Mouse (Mus musculus) layer of hippocampus, adult 8-10 months (tissue): ENCODE measurements around the gene Cyth1. TPM values are rescaled to one million over a fixed set of nuclear protein-coding genes. Genes with fewer than 3 reads are reported as not detected.

Experiments used
- DNase-seq, 2 experiments: peaks; one replicate each; pipeline ENCODE4 v3.0.0; 2022; ENCODE audit warnings: low spot score in 2 of 2
- total RNA-seq, 4 experiments: library from RNA; stranded (reverse); gene quantifications; 2 replicates each; pipeline ENCODE4 v1.2.4; 2022

Gene Cyth1
- total RNA-seq, 4 experiments from 2014 or later = 84.7 to 96.8 (median 89.4) TPM

DNA sequence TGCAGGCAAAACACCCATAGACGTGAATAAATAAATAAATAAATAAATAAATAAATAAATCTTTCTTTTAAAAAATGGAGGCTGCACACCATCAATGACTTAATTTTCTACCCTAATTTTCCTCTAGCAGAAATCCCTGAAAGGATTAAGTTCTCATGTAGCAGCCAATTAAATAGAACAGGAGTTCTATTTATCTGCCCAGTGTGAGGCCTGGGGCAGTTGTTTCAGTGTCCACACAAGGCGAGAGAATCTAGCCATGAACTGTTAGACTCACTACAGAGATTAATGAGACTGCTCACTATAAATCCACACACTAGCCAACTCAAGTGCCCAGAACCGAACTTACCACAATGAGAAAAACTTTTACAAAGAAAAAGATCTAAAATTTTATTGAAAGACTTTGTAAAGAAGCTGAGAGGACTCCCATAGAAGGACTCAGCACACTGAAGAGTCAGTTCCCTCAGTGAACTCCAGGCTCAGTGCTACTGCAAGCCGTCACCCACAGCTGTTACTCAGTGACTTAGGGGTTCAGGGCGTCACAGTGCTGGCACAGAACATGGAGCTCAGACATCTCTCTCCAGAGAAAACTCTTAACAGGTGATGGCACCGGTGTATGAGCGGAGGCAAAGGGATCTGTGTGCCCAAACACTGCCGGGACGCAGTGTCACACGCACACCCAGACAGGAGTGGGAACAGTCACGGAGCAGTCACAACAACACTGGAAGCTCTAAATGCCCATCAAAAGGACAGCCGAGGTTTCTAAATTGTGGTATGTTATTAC, 23.1 kb downstream of the Cyth1 start:
- no peak for DNase-seq

DNA sequence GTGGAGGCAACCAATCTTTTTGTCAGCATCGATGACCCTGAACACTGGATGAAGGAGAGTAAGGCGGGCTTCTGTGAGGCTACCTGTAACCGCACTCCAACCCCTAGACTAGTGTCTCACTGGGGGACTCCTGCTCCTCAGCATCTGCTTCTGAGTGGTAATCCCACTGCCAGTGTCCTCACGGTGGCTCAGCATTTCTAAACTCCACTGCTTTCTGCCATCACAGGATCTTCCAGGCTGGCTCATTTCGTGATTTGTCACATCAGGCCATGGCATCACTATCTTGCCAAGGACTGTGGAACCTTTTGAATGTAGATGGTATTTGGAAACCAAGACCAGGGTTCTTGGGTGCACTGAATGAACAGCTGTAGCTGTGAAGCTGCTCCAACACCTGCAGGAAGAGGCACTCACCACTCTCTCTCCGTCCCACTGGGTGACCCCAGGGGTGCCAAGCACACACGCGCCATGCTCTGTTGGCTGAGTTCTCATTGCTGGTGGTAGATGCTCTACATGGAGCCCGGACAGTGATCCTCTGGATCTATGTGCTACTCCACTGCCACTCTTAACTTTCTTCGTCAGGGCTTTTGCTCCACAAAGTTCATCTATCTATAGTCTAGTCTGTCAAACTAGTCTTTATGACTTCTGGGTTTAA, 24.9 kb downstream of the Cyth1 start:
- no peak for DNase-seq

DNA sequence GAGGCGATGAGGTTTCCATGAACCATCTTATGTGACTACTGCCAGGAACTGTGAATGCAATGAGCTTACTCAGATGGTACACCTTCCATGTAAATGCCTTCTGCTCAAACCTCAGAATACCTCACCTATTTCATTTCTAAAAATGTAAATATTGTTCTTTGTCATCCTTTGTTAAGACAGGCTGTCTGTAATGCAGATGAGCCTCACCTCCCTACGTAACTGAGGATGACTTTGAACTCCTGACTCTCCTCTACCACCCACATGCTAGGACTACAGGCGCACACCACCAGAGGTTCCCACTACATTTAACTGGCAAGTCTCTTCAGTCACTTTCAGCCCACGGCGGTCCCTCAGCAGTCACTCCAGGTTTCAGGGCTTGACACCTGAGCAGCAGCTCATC, 25.5 kb downstream of the Cyth1 start:
- DNase-seq = no peak

DNA sequence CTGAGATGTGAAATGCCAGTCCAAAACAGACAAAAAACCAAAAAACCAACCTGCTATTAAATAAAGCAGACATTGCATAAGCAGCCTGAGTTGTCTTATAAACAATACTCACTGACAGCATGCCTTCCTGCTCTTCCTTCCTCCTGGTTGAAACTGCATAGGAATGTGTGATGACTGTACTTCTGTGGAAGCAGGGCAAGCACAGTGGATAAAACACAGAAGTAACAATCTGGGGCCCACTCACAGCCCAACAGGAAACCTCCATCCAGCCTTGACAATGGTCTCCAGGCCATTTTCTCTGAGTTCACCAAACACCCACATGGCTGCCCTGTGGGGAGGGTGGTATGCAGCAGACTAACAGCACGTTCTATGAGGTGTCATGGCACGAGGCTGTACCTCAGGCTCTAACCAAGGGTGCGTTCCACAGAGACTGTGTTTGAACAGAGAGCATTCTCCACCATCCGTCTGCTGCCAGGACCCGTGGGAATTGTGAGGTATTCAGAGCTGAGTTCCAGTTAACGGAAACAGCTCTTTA, 26.0 kb downstream of the Cyth1 start:
- DNase-seq = no peak

DNA sequence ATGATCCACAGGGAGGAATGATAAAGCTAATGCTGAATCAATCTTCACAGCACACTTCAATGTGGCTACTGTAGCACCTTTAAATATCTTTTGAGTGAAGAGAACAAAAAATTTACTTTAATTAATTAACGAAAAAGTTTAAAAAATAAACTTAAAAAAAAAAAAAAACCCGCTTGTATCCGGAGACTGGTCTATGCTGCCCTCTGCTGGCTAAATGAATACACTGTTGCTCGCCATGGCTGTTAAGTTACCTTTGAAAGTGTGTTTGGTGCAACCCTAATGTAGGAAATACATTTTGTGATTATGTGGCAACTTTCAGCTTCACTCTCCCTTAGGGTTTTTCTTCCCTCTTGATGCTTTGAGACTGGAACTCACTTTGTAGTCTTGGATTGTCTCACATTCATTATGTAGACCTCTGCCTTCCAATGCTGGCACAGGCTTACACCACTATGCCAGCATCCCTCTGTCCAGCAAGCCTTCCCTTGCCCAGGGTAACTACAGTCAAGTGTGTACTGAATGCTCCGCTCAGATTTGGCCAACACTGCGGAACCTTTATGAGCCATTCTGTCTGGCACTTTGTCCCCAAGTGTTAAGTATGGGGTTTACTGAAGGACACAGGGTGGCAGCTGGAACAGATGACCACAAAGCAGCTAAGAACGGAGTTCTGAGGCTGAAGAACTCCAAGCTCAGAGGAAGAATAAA, 27.7 kb downstream of the Cyth1 start:
- peak in 1 of 2 experiments; percentile 62 for DNase-seq

DNA sequence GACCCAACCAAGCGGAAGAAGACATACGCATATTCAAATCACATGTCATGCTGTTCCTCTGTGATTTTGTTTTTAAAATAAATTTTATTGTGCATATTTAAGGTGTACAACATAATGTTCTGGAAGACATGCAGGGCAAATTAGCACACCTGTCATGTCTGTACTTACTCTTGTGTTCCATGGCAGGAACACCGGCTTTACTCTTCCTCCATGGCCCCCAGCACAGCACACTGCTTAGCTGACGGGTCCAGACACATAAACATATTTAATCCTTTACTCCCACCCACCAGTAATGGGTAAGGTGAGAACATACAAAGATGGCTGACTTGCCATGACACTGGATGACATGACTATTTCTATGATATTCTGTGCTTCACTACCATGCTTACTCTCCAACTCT, 29.3 kb downstream of the Cyth1 start:
- no peak for DNase-seq

DNA sequence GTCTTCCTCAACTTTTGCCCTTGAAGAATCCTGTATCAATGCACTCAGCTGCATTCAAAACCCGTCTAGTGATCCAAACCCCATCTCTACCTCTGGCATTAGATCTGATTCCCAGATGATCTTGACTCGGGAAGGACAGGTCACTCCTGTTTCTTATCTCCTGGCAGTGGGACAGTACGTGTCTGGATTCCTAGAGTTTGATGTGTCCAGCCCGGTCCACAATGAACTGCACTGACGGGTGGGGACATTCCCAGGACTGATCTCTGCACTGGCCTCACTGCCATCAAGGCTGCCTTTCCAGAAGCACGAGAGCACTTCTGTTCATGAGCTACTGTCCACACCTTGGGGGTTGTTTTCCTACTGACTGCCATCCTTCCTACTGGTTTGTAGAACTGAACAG, 31.9 kb downstream of the Cyth1 start:
- no peak for DNase-seq

DNA sequence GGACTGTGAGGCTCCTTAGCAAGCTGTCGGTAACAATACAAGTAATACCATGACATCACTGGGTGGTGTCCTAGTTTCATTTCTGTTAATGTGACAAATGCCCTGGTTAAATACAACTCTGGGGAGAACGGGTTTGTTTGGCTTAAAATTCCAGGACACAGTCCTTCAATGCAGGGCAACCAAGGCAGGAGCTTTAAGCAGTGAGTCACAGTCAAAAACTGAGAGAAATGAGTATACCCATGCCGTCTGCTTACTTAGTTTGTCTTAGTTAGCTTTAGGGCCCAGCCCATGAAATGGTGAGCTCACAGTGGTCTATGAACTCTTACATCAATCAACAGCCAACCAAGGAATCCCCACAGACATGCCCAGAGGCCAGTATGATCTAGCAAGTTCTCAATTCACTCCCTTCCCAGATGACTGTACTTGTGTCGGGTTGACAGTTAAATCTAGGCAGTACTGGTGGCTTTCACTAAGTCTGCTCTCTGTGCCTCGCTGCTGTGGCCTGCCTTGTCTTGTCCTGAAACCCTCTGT, 32.4 kb downstream of the Cyth1 start:
- DNase-seq = no peak

DNA sequence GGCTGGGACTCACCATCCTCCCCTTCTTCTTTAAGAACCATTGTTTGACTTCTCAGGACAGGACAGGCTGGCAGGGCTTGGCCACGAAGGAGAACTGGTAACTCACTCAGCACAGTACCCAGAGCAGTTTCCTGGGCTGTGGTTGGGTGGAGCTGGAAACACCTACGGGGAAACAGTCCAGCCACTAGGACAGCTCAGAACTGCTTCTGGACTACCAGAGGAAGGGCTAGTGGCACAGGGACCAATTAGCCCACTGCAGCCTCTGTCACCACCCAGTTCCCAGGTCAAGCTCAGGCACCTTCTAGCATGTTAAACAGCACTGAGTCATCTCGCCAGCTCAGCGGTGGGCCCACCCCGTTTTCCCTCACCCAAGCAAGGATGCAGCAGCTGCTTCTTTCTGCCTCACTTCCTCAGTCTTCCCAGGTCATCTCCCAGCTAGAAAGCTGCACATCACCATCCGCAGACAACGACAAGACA, 35.7 kb downstream of the Cyth1 start:
- no peak for DNase-seq

DNA sequence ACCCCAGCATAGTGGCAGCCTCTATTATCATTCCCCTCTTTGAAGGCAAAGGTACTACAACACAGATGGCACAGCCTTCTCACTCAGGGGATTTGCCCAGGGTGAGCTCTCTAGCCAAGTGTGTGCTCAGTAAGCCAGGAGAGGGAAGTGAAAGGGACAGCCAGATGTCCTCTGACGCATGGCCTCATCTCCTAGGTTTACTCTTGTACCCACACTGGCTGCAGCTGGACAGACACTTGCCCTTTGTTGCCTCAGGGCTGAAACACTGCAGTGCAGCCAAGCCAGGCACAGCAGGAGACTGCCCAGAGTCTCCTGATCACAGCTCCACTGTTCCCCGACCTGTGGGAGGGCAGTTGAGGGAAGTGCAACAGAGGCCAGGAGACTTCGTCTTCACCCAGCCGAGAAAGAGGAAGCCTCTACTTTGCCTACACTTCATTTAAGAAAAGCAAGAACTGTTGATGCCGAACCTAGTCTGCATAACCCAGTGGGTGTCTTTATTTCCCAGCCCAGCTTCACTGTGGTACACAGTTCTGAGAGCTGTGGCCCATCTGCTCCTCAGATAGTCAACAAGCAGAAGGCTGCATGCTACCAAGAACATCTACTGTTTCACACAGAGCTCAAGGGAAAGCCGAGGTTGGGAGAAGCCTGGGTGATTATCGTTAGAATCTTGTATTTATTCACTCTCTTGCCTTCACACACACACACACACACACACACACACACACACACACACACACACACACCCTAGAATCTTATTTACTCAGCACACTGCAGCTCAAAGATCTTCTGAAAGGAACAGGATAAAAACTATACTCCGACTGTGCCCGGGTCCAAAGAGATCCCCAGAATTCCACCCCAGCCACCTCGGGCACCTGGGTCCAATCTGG, 36.4 kb downstream of the Cyth1 start:
- peak; percentile 76 to 78 for DNase-seq

DNA sequence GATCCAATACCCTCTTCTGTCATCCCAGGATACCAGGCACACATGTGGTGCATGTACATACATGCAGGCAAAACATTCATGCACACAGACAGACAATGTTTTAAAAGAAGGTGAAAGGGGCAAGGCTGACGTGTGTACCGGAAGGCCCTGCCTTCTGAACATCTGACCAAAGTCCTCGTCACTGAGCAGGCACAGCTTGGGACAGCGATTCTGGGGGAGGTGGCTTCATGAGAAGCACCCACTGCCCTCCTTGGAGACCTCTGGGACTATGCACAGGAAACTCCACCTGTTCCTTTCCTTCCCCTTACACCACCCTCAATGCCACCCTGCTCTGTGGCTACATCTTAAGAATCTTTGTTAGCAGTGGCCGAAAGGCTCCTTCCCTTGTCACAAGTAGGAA, 37.4 kb downstream of the Cyth1 start:
- DNase-seq = no peak

DNA sequence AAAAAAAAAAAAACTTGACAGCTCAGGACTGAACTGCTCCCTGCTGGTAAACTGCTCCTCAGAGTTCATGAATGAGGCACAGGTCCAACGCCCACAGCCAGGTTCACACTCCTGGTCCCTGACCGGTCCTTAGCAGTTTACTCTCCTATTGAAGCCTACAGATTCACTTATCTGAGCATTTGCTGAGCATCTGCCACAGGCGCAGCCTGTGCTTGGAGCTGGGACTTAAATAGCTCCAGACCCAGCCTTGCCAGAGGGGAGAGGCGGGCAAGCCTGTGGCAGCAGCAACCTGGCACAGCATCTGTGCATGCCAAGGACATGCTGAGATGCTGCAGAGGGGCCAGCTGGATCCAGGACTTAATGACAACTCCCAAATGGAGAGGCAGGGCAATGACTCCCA, 38.3 kb downstream of the Cyth1 start:
- peak; percentile 81 to 84 for DNase-seq

DNA sequence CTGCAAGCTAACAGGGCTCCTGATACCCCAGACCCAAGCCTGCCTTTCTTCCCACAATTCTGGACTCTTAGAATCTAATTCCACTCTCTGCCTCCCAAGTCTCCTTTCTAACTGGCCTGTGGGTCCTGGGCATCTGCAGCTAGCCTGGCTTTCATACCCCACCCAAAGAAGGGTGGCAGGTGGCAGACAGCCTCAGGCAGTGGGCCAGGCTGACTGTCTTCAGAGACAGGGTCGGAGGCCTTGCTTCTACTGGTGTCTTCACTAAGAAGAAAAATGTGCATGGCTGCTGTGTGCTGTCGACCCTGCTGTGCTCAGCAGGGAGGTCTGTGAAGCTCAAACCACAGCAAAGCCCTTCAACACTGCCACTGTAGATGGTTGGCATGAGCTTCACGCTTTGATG, 39.0 kb downstream of the Cyth1 start:
- DNase-seq = no peak

DNA sequence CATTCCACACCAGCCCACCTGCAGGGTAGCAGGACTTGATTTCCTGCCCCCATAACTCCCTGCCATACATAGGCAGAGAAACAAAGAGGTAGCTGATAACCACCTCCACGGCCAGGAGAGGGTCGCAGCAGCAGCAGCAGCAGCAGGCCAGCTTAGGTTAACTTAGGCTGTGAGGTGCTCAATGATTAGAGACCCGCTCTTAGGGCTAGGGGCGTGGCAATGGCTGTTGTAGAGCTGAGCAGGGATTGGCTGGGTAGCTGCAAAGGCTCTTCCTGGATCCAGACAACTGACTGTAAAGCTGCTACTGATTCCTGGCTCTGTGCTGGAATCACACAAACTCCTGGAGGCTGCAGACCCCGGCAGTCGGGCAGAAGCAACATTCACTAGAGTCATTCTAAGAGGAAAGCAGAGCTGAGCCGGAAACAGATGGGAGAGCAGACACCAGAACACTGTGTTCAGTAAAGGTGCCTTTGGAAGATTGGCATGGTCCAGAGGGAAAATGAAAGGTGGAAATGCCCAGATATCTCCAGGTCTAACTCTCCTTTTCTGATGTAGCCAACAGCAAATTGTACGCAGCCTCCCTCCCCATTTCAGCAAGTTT, 39.6 kb downstream of the Cyth1 start:
- no peak for DNase-seq

DNA sequence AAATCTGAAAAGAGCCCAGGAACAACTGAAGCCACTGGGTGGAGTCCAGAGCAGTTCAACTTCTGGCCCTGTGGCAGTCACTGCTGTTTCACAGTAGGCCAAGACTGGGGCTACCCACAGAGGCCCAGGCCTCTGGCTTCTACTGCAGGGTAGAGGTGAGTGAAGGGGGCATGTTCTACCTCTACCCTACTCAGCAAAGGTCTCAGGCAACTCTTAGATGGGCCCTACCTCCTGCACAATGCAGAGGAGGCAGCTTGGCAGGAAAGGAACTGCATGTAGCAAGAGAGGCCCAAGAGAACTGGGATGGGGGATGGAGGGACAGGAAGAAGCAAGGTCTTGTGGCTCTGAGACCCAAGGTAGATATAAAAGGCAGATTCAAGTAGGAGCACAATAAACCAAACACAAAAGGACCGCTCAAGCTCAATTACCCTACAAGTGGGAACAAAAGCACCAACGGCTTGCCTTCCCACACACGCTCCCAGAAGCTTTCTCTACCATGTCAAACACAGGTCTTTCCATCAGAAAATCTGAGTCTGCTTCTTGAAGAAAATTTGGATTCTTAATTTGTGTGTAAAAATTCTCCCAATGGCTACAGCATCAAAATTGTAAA, 40.9 kb downstream of the Cyth1 start:
- no peak for DNase-seq

DNA sequence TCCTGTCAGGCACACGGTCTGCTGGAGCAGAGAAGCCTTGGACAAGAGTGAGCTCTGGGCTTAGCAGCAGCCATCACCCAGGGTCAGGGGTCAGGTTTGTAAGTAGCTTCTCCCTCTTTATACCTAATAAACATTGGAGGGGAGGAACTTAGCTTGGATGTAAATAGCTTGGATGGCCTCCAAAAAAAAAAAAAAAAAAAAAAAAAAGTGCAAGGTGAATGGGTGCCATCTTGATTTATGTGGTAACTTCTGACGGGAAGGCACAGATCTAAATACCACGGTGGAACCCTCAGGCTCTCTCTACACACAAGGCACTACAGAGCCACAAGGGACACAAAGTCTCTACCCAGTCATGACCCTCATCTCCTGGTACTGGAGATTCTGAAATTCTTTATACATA, 42.1 kb downstream of the Cyth1 start:
- DNase-seq = no peak

DNA sequence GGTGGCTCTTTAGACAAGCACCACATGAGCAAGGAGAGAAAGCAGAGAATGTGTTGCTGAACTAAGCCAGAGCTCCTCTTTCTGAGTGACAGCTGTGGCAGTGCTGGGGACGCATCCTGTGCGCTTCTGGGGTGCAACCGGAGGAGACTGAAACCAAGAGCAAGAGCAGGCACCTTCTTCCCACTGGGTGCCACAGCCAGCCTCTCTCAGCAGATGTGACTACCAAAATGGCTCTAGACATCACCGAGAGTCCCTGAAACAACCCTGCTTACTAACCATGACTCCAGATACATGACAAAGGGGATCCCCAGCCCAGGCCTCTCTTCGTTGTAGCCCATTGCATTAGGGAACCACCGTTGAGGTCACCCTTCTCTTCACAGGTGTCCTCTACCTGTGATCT, 44.9 kb downstream of the Cyth1 start:
- no peak for DNase-seq

DNA sequence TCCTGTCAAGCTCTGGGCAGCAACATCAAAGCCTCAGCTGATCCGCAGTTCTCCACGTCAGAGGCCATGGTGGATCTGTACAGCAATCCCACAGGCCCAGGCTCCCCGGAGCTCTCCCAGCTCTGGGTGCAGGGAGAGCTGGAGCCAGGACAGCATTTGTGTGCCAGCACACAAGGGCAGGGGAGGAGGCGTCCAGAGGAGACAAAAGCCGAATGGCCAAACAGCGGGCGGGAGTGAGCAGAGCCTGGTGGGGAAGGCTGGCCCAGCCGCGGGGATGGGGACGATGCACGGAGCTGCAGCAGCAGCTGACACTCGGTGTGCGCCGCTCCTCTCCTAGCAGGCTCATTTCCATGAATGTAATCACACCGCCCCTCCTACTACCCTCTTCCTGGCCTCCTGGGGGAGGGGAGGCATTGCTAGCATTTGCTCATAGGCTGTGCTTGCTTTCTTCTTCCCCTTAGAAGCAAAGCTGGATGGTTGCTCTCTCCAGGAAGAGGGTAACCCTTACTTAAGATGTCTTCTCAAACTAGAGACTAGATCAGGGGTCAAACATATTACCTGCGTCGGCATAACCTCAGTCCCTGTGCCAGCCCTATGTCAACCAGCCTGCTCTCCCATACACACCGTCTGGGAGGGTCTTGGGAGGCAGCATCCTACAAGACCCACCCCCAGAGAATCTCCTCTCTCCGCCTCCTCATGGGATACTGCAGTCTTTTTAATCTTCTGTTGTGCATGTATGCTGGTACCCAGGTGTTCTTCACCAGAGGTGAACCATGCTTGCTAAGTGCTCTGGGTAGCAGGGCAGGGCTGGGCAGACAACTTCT, 45.8 kb downstream of the Cyth1 start:
- DNase-seq = peak; percentile 84 to 85

DNA sequence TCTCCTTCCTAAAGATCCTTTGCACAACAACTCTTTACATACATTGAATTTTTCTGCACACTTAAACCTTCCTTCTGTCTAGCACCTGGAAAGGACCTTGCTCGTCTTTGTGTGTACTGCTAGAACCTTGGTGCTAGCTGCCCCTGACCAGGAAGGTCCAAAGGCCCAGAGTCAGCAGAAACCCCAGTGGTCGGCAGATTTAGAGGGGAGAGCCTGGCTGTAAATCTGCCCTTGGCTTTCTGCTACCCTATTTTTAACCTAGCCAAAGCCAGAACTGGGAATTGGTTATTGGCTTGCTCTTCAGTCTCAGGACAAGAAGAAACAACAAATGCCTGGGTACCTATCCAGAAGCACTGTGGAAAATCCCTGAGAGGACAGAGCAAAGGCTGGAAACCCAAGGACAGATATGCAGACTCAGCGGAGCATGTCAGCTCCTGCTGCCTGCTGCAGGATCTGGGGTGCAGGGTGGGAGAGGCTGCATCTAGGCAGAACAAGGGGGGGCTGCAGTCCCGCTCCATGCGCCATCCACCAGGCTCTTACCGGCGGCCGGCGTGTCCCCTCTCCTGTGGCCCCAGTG, 46.5 kb downstream of the Cyth1 start:
- DNase-seq = no peak
